ENCODE assay signal across 9 mouse cellular contexts in the genomic region with DNA sequence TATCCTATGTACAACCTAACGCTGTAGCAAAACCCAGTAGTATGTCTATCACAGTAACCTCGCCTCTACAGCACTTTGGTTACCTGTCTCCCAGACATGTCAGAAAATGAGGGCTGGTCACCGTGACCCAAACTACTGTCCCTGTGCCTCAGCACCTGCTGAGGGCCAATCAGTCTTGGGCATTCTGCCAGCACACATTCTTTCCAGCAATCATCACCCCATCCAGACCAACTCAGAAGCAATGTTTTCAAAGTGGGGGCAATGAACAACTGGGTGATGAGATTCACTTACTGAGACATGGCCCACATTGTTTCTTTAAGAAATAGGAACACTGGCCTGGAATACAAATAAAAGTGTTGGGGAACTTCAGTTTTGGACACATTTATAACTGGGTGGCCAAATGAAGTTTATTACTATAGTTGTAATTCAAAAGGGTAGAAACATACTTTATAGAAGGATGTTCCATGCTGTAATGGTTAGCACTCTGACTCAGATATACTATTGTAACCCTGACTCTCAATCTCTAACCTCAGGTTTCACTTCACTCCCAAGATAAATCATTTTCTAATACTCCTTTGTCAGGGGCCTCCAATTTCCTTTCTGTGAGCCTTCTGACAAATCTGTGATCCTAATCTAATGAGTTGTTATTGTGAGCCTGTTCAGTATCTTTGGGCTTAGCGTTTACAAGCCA. TPM values are rescaled to one million over a fixed set of nuclear protein-coding genes. Genes with fewer than 3 reads are reported as not detected.
DNase-seq lines count a peak whose midpoint lies in the region; ATAC-seq and TF ChIP-seq lines count a peak whose summit lies in the region.
"Had no signal": no experiment of that assay in that cellular context is flagged by ENCODE, and none has a peak within 500 bp of the region (broad histone marks: within the 10 kb centered on the region; RNA-seq: fewer than 3 reads in every experiment).

No protein-coding gene starts in this region.

- H3K4me2 ChIP-seq in liver, postnatal 0 days (ENCODE audit: low read depth, low read length), result no peak overlapping the region
- no peak overlapping the region for H3K4me2 ChIP-seq in liver, embryonic 12.5 days
- H3K4me2 ChIP-seq in hindbrain, embryonic 13.5 days, result no peak overlapping the region

- H3K4me1 ChIP-seq in liver, postnatal 0 days (ENCODE audit: insufficient read depth), result peaks cover 47% of the 10 kb centered on the region
- peaks cover 60% of the 10 kb centered on the region for H3K4me1 ChIP-seq in liver, embryonic 12.5 days
- peaks cover 38% of the 10 kb centered on the region for H3K4me1 ChIP-seq in hindbrain, embryonic 13.5 days (replicated peaks)
- H3K4me1 ChIP-seq in limb, embryonic 10.5 days, result no peaks in the 10 kb centered on the region

- no peak overlapping the region for H3K9ac ChIP-seq in liver, postnatal 0 days (replicated peaks)
- no peak overlapping the region for H3K9ac ChIP-seq in liver, embryonic 12.5 days
- H3K9ac ChIP-seq in hindbrain, embryonic 13.5 days, result no peak overlapping the region

- TF ChIP-seq CTCF in liver, postnatal 0 days (IDR thresholded peaks at IDR 0.05; ENCODE audit: low read depth), result no peak

- no peaks in the 10 kb centered on the region for H3K27me3 ChIP-seq in liver, postnatal 0 days (ENCODE audit: insufficient read depth, low read length)
- H3K27me3 ChIP-seq in liver, embryonic 12.5 days (replicated peaks), result no peaks in the 10 kb centered on the region
- H3K27me3 ChIP-seq in hindbrain, embryonic 13.5 days, result no peaks in the 10 kb centered on the region
- no peaks in the 10 kb centered on the region for H3K27me3 ChIP-seq in limb, embryonic 10.5 days (ENCODE audit: low read depth, poor library complexity, severe bottlenecking)

- WGBS in liver, postnatal 0 days (ENCODE audit: insufficient replicate concordance), result 67% methylated on average over 4 of the region's 4 CpGs
- WGBS in liver, embryonic 12.5 days (ENCODE audit: insufficient replicate concordance), result 68% methylated on average over 4 of the region's 4 CpGs
- 83% methylated on average over 4 of the region's 4 CpGs for WGBS in hindbrain, embryonic 13.5 days
- WGBS in limb, embryonic 10.5 days, result 89% methylated on average over 4 of the region's 4 CpGs

- peak; percentile 29 to 71 for DNase-seq in adrenal gland, adult (ENCODE audit: inconsistent age in 2 of 2, low spot score in 1 of 2)
- DNase-seq in adrenal gland, postnatal 4 days (ENCODE audit: low spot score in 2 of 2), result no peak
- peak; percentile 24 for DNase-seq in liver, postnatal 0 days
- DNase-seq in heart, postnatal 4 days, result peak; percentile 59
- DNase-seq in lung, postnatal 36 days, result peak; percentile 36
- no peak for DNase-seq in limb, embryonic 10.5 days (ENCODE audit: low spot score)

- ATAC-seq in liver, postnatal 0 days, result no peak
- ATAC-seq in liver, embryonic 12.5 days, result no peak
- no peak for ATAC-seq in hindbrain, embryonic 13.5 days (ENCODE audit: low FRiP score)

- H3K4me3 ChIP-seq in liver, postnatal 0 days (ENCODE audit: low read depth, low read length), result no peak overlapping the region
- H3K4me3 ChIP-seq in liver, embryonic 12.5 days, result no peak overlapping the region
- no peak overlapping the region for H3K4me3 ChIP-seq in hindbrain, embryonic 13.5 days
- H3K4me3 ChIP-seq in limb, embryonic 10.5 days, result no peak overlapping the region

- no peak for TF ChIP-seq EP300 in liver, postnatal 0 days (IDR thresholded peaks at IDR 0.05; ENCODE audit: low read depth)

- no peaks in the 10 kb centered on the region for H3K36me3 ChIP-seq in liver, postnatal 0 days (replicated peaks; ENCODE audit: insufficient read depth, low read length)
- peaks cover 3% of the 10 kb centered on the region; the same call in 1 of the 2 replicates for H3K36me3 ChIP-seq in liver, embryonic 12.5 days
- H3K36me3 ChIP-seq in hindbrain, embryonic 13.5 days, result no peaks in the 10 kb centered on the region
- no peaks in the 10 kb centered on the region for H3K36me3 ChIP-seq in limb, embryonic 10.5 days

- H3K27ac ChIP-seq in liver, postnatal 0 days (ENCODE audit: low read depth), result 0 out of 2 replicates have a peak overlapping the region, but pooled peaks have one; percentile 49
- no peak overlapping the region for H3K27ac ChIP-seq in liver, embryonic 12.5 days
- H3K27ac ChIP-seq in hindbrain, embryonic 13.5 days, result no peak overlapping the region
- no peak overlapping the region for H3K27ac ChIP-seq in limb, embryonic 10.5 days
- H3K27ac ChIP-seq: macrophage had no signal

- no peaks in the 10 kb centered on the region for H3K9me3 ChIP-seq in liver, postnatal 0 days (ENCODE audit: low read length)
- H3K9me3 ChIP-seq in liver, embryonic 12.5 days (replicated peaks), result no peaks in the 10 kb centered on the region
- no peaks in the 10 kb centered on the region for H3K9me3 ChIP-seq in hindbrain, embryonic 13.5 days
- H3K9me3 ChIP-seq in limb, embryonic 10.5 days (replicated peaks), result no peaks in the 10 kb centered on the region

RNA-seq across cellular contexts. Expression of a gene that starts 16.9 kb away (rescaled TPM):
- total RNA-seq in adrenal gland, postnatal 4 days (2021), result 10 to 100 TPM; 78.2 to 79.1 TPM
- polyA plus RNA-seq in liver, postnatal 0 days (2015; fragmentation: Nextera tagmentation; extraction: Ambion mirVana), result 79.6 and 80.0 TPM in 2 replicates
- polyA plus RNA-seq in liver, embryonic 12.5 days (2016; fragmentation: Nextera tagmentation; extraction: Ambion mirVana), result 110 and 113 TPM in 2 replicates
- 100 to 1,000 TPM in 1 of 2 experiments, 10 to 100 TPM in 1; 99.3 to 100 TPM for total RNA-seq in heart, postnatal 4 days (2021)
- polyA plus RNA-seq in hindbrain, embryonic 13.5 days (2015; fragmentation: Nextera tagmentation; extraction: Ambion mirVana), result 227 TPM in 2 replicates
- polyA plus RNA-seq in limb, embryonic 10.5 days (2016; fragmentation: Nextera tagmentation; extraction: Ambion mirVana), result 179 and 186 TPM in 2 replicates

Comparison
In these comparisons a context has a peak if more than half of its experiments do, and no peak if none do; other contexts are left out.
1. DNase-seq: peak in adrenal gland, adult (2 of 2), liver, postnatal 0 days (single experiment), heart, postnatal 4 days (single experiment) and lung, postnatal 36 days (single experiment); none in adrenal gland, postnatal 4 days (0 of 2) and limb, embryonic 10.5 days (single experiment).